Mouse (Mus musculus) adrenal gland, postnatal 4 days (tissue): ENCODE data around the gene Hdac11. TPM values are rescaled to one million over a fixed set of nuclear protein-coding genes. Genes with fewer than 3 reads are reported as not detected.
"Not testable (repeated sequence)": the region's sequence is repeated elsewhere in the genome, so short reads cannot be mapped to it uniquely, and the experiment has no call there.

ENCODE experiments used
- DNase-seq, 2 experiments: peaks; one replicate each; pipeline ENCODE4 v3.0.0; 2021 to 2022; ENCODE audit warnings: low spot score in 2 of 2, mixed read lengths in 2 of 2
- total RNA-seq, 2 experiments: library from RNA; stranded (reverse); gene quantifications; 2 replicates each; pipeline ENCODE4 v1.2.3; 2021

Gene Hdac11
- total RNA-seq, 2 experiments from 2014 or later = 12.9 to 17.8 TPM

DNA sequence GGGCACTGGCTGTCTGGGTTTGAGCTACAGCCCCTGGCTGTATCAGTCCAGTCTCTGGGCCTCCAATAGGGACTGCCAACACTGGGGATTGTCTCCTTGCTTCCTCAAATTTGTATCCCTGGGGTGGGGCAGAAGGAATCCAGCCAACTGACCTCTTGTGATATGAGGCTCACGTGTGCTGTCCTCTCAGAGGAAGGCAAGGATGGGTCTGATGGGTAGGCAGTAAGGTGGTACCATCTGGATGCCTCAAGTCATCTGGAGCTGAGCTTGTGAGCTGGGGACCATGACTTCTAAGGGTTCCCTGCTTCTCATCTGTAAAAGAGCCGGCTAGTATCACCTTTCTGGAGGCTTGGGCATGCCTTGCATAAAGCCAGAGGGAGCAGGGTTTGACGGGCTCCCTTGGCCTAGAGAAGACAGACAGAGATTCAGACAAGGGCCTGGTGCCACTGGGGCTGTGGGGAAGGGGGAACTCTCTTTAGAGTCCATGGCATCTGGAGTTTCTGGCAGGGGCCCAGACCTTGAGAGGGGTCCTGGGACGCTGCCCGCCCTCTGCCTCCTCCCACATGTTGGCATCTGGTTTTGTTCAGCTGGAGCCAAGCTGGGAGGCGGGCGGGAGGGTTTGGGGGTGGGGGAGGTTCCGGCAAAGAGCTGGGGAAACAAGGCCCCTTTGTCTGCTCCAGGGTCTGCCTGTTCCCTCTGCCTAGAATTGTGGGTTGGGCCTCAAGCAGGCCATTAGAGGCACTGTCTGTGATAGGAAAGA is 44.1 kb downstream of the Hdac11 start:
- DNase-seq = no peak

DNA sequence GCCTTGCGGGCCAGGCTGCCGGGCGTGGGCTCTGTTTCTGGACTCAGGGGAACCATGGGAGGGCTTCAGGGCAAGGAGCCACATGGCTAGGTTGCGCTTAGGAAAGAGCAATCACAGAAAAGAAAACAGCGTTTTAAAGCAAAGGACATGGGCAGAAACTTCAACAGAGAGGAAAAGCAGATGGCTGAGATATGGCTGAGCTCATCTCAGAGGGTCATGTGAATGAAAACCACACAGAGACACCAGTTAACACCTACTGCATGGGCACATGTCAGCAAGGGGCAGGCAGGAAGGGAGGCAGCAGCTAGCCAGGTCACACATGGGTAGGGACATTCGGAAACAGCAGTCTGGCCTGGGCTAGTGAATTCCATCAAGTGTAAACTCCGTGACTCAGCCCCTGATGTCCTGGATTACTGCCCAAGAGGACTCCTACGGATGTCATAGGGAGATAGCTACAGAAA is 45.4 kb downstream of the Hdac11 start:
- no peak for DNase-seq

DNA sequence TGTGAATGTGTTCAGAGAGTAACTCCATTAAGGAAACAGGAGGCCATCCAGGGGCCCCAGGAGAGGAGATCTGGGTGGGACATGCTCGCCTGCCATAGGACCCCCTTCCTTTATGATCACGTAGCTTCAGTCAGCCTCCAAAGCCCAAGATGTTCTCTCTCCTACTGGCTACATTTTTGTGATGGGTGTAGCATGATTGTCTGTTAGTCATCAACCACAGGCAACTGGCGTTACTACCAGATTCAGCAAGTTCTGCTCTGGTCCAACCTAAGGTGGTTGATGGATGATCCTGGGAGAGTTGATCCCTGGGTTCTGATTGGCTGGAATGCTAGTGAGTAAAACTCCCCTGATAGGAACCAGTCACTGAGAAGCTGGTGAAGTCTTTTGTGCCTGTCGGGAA is 46.1 kb downstream of the Hdac11 start:
- no peak for DNase-seq

DNA sequence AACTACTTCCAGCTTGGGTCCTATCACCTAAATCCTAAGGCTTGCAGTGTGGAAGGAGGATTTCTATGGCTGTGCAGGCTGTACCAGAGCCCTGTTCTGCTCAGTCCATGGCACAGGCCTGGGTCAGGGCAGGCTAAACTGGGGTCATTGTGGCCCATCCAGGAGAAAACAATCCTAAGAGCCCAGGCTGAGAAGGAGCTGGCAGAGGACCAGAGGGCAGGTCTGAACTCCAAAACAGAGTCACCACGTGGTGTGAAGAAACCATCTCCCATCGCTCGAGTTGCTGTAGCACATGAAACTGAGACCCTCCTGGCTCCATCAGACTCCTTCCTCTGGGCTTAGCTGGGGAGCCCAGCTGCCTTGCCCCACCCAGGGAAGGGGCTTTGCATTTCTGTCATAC is 48.9 kb downstream of the Hdac11 start:
- no peak for DNase-seq

DNA sequence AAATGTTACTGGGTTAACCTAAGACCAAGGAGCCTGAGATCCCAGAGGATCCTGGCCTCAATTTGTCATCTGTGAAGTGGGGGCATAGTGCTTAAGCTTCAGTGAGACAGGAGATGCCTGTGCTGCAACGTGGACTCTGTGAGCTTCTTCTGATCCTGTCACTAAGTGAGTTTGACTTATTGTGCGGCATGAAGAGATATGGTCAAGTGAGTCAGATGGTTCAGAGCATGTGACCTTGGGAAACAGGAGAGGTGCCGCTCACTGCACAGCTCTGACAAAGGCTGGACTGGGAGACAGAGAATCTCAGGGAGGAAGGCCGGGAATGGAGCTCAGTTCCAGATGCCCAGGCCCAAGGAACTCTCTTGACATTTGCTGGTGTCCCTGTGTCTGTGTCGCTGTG is 49.3 kb downstream of the Hdac11 start:
- DNase-seq = no peak

DNA sequence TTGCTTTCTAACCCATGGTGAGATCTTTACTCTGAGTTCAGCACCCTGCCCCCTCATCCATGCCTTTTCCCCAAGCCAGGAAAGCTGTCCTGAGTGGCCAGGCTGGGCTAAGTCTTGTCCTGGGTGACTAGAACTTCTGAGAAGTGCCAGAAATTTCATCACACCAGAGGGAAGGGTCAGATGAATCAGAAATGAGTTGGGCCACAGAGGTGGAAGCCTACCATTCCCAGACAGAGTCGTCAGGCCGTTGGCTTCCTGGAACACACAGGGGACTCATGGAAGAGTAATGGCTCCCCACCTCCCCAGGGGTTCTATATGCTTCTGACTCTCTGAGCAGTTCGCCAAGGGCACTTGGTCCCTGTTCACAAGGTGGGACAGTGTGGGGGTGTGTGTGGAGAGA is 51.0 kb downstream of the Hdac11 start:
- no peak for DNase-seq

DNA sequence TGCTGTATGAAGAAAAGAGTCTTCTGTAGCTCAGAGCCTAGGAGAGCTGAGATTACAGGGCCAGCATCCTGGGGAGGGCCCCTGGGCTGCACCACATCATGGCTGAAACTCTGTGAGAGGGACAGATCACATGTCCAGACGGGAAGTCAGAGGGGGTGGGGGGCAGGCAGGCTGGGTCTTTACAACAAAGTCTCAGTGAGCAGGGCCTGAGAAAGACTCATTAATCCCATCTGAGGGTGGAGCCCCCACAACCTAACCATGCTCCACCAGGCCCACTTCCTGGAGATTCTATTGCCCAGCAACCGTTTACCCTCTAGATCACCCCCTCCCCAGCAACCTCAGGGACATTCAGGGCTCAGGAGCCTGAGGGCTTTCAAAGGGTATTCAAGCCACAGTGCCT is 53.3 kb downstream of the Hdac11 start:
- no peak for DNase-seq

DNA sequence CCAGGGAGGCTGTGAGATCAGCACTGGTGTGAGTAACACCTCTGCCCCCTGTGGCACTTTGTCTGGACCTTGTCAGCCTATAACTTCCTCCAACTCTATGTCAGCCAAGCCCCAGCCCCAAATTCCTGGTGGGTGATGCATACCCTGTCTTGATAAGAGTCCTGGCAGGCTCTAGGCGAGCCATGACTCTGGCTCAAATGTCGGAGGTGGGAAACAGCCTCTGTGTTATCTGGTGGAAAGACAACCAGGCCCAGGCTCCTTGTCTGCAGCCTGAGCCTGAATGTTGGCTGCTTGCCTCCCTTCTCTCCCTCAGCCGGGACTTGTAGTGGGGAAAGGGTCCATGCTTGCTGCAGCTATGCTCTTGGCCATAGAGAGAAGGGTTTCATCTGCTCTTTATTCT is 54.4 kb downstream of the Hdac11 start:
- DNase-seq = no peak

DNA sequence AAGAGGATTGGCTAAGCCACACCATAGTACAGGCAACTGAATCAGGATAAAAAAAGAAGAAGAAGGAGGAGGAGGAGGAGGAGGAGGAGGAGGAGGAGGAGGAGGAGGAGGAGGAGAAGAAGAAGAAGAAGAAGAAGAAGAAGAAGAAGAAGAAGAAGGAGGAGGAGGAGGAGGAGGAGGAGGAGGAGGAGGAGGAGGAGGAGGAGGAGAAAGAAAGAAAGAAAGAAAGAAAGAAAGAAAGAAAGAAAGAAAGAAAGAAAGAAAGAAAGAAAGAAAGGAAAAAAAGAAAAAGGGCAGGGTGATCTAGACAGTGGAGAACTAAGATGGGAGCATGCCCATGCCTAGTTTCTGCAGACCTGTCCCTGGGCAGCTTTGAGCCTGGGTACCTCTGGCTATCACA is 55.7 kb downstream of the Hdac11 start, which contains the start of gene Fbln2:
Gene Fbln2 (plus strand): TSS at position 301 of the 400 bp plus-strand sequence.
- not testable (repeated sequence) for DNase-seq

DNA sequence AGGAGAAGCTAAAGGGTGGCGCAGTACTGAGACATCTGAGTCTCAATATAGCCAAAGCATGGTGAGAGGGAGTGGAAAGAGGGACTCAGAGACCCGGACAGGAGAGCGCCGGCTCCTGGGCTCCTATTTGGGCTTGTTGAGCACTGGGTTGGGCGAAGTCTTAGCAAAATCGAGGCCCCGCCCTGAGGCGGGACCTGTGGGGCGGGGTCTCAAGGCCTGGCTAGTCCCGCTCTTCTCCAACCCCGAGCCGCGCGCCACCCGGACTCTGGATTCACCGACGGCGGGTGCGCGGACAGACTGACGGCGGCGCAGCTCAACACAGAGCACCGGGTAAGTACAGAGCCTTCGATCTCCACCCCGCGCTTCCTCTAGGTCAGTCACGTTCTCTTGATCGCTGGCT is 56.1 kb downstream of the Hdac11 start:
- no peak for DNase-seq

DNA sequence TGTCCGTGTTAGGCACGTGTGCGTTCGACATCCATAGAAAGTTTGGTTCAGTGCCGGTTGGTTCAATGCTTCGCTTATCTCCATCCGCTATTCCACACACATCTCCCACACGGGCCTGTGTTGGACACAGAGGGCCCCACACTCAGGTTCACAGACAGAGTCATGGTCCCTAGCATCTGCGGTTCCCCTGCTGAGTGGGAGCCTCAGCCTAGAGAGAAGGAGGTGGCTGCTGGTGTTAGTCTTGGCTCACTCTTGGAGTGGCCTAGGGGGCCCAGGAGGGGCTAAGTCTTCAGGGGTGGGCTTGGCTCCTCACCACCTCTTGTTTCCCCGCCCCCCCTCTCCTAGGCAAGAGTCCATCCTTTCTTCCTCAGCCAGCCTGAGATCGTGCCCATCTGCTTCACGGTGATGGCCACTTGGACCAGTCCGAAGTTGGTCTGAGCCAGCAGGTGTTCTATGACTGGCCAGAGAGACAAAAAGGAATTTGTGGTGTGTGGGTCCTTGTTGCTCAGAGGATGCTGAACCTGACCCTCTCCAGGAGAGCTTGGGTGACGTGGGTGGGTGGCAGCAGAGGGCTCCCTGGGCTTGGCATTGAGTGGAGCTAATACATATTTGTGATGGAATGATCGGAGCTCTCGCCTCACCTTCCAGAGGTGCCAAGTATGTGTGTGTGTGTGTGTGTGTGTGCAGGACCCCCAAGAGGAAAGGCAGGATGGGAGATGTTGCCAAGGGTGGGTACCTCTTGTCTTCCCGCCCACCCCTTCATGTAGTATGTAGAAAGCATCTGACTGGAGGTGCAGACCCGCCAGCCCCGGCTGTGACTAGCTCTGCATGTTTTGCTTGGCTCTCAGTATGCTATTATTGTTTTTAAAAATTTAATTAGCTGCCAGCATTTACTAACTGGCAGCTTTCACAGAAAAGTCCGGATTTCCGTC is 57.1 kb downstream of the Hdac11 start:
- no peak for DNase-seq

DNA sequence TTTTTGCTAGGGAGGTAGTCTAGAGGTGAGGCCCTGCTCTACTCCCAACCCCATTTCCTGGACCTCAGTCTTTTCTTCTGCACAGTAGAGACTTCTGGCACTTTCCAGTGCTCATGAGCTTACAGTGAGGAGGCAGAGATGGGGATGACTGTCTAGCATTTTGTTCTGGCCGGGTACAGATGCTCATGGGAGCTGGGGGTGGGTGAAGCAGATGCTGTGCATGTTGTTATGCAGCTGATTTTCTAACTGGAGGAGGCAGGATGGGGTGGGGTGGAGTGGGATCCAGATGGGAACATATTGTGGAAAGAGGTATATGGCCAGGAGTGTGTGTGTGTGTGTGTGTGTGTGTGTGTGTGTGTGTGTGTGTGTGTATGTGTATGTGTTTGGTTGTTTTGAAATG is 59.0 kb downstream of the Hdac11 start:
- DNase-seq = no peak

DNA sequence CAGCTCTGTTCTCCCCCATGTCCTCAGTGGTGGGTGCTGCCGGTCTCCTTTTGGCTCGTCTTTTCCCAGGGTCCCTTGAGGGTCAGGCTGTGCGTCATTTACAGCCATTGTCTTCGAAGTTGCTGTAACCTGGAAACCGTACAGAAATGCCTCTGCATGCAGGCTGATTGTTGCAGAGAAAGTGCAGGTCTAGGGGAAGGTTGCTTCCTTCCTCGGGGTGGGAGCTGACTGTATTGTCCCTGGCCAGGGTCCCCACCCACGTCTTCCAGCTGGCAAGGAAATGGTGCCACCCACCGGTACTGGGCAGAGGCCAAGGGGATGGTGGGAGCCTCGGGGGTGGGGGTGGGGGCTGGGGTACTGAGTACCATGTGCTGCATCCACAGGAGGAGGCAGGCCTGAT is 62.0 kb downstream of the Hdac11 start:
- DNase-seq = no peak

DNA sequence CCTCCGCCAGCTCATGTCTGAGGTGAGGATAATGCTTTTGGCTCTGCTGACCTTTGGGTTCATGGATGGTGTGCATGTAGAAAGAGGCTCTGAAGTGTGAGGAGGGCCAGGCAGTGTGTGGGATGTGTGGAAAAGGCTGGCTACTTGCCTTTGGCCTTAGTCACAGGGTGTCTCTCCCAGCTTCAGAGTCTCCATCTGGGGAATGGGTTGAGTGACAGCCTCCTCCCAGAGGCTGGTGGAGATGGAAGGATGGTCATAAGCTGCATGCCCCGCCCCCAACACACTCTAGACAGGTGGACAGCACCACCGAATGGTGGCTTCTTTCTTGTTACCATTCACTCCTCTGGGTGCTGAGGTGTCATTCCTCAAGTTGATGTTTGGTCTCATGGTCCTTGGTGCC is 62.4 kb downstream of the Hdac11 start:
- no peak for DNase-seq

DNA sequence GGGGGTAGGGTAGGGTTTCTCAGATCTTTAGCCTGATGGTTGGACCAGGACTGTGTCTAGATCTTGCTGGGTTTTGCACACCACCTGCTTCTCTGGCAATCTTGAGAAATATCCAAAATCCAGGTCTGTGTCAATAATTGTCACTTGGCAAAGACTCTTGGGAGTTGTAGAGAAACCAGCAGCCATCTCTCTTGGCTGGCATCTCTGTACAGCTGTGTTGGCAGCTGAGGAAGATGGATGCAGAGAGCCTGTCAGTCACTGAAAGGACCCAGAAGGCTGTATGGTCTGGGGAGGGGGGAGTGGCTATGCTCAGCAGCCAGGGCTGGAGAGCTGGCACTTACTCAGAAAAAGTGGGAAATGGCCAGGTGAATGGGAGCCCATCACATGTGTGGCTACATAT is 63.6 kb downstream of the Hdac11 start:
- DNase-seq = no peak

DNA sequence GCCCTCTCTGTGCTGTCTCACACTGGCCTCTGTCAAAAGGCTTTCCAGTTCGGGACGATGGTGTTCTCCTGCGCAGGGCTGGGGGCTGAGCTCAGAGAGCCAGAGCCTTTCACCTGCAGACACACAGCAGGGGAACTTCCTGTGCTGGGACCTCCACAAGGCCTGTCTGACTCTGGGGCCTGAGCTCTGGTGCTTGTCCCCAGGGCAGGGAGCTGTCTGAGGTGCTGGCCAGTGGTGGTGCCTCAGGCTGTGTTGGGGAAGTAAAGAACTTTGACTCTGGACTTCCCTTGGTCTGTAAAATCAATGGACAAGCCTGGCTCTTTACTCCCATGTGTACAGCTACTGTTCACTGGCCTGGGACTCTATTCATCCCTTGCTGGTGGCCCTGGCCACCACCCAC is 64.6 kb downstream of the Hdac11 start:
- DNase-seq = no peak

DNA sequence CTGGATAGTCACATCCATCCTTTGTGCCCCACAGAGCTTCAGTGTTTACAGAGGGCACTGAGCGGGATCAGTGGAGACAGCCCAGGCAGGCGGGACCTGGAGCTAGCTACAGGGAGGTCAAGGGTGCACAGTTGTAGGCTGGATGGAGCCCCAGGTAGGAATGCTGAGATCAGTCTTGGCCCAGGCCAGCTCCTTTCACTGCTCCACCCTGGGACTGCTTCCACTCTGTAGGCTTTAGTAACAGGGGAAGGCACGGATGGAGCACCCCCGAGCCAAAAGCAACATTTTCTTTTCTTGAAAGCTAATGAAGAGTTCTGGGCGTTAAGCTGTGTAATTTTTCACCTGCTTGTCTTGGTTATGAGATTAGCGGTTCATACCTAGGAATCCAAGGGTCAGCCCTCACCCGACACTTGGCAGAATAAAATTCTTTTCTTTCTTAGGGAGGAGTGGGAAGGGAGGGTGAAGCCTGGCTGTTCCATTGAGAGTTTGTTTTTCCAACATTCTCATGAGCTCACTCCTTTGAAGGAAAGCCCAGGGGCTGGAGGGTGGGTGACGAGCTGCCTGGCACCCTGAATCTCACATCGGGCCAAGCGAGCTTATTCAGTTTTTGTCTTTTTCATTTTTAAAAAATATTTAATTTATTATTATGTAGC is 66.4 kb downstream of the Hdac11 start:
- DNase-seq = no peak

Other genes with a start within 250 kb of the Hdac11 start
- gene Iqsec1, start 168.0 kb upstream of the Hdac11 start, total RNA-seq = 10 to 100 TPM; 90.0 to 95.0 TPM
- 10 to 100 TPM; 17.0 to 24.6 TPM for gene Nup210, start 39.8 kb upstream of the Hdac11 start, total RNA-seq
- 10 to 100 TPM; 71.7 to 73.5 TPM for gene Fbln2, start 55.8 kb downstream of the Hdac11 start, total RNA-seq